Mouse (Mus musculus): ENCODE measurements around the gene Fam43a. TPM values are rescaled to one million over a fixed set of nuclear protein-coding genes. Genes with fewer than 3 reads are reported as not detected.

Fam43a gene
- total RNA-seq, 1 experiment from 2014 or later, result 43.5 TPM

GRCm38 (mm10) chr16:30591990-30592389 is 7.5 kb upstream of the Fam43a start:
- no peak for ATAC-seq (ENCODE audit: extremely low read depth, insufficient number of reproducible peaks, low FRiP score, poor library complexity, severe bottlenecking)

GRCm38 (mm10) chr16:30595356-30595755 is 4.2 kb upstream of the Fam43a start:
- no peak for ATAC-seq (ENCODE audit: extremely low read depth, insufficient number of reproducible peaks, low FRiP score, poor library complexity, severe bottlenecking)

GRCm38 (mm10) chr16:30595835-30596557 is 3.5 kb upstream of the Fam43a start:
- no peak for ATAC-seq (ENCODE audit: extremely low read depth, insufficient number of reproducible peaks, low FRiP score, poor library complexity, severe bottlenecking)

- ATAC-seq (ENCODE audit: extremely low read depth, insufficient number of reproducible peaks, low FRiP score, poor library complexity, severe bottlenecking), result peak; percentile 55
These were observed 2.4 kb upstream of the Fam43a start for GRCm38 (mm10) chr16:30596959-30597681.

- no peak for ATAC-seq (ENCODE audit: extremely low read depth, insufficient number of reproducible peaks, low FRiP score, poor library complexity, severe bottlenecking)
These were observed 1.0 kb downstream of the Fam43a start for GRCm38 (mm10) chr16:30600431-30601045.

- ATAC-seq (ENCODE audit: extremely low read depth, insufficient number of reproducible peaks, low FRiP score, poor library complexity, severe bottlenecking), result peak; percentile 38
These were observed 1.7 kb downstream of the Fam43a start for GRCm38 (mm10) chr16:30601046-30601832.

- ATAC-seq (ENCODE audit: extremely low read depth, insufficient number of reproducible peaks, low FRiP score, poor library complexity, severe bottlenecking), result no peak
These were observed 2.4 kb downstream of the Fam43a start for GRCm38 (mm10) chr16:30601946-30602345.

- no peak for ATAC-seq (ENCODE audit: extremely low read depth, insufficient number of reproducible peaks, low FRiP score, poor library complexity, severe bottlenecking)
These were observed 3.4 kb downstream of the Fam43a start for GRCm38 (mm10) chr16:30602684-30603530.

- ATAC-seq (ENCODE audit: extremely low read depth, insufficient number of reproducible peaks, low FRiP score, poor library complexity, severe bottlenecking), result no peak
These were observed 4.0 kb downstream of the Fam43a start for GRCm38 (mm10) chr16:30603531-30603842.

GRCm38 (mm10) chr16:30604061-30604806 is 4.7 kb downstream of the Fam43a start:
- no peak for ATAC-seq (ENCODE audit: extremely low read depth, insufficient number of reproducible peaks, low FRiP score, poor library complexity, severe bottlenecking)

- ATAC-seq (ENCODE audit: extremely low read depth, insufficient number of reproducible peaks, low FRiP score, poor library complexity, severe bottlenecking), result no peak
These were observed 5.2 kb downstream of the Fam43a start for GRCm38 (mm10) chr16:30604807-30605137.

GRCm38 (mm10) chr16:30605528-30605927 is 6.0 kb downstream of the Fam43a start:
- ATAC-seq (ENCODE audit: extremely low read depth, insufficient number of reproducible peaks, low FRiP score, poor library complexity, severe bottlenecking), result no peak

GRCm38 (mm10) chr16:30607868-30608267 is 8.3 kb downstream of the Fam43a start:
- ATAC-seq (ENCODE audit: extremely low read depth, insufficient number of reproducible peaks, low FRiP score, poor library complexity, severe bottlenecking), result peak; percentile 51; the same call in 1 of the 2 replicates

- ATAC-seq (ENCODE audit: extremely low read depth, insufficient number of reproducible peaks, low FRiP score, poor library complexity, severe bottlenecking), result no peak
These were observed 11.8 kb downstream of the Fam43a start for GRCm38 (mm10) chr16:30611331-30611730.

GRCm38 (mm10) chr16:30613122-30613521 is 13.6 kb downstream of the Fam43a start:
- ATAC-seq (ENCODE audit: extremely low read depth, insufficient number of reproducible peaks, low FRiP score, poor library complexity, severe bottlenecking), result no peak

GRCm38 (mm10) chr16:30614122-30614521 is 14.6 kb downstream of the Fam43a start:
- ATAC-seq (ENCODE audit: extremely low read depth, insufficient number of reproducible peaks, low FRiP score, poor library complexity, severe bottlenecking), result no peak

- no peak for ATAC-seq (ENCODE audit: extremely low read depth, insufficient number of reproducible peaks, low FRiP score, poor library complexity, severe bottlenecking)
These were observed 15.3 kb downstream of the Fam43a start for GRCm38 (mm10) chr16:30614705-30615317.

- ATAC-seq (ENCODE audit: extremely low read depth, insufficient number of reproducible peaks, low FRiP score, poor library complexity, severe bottlenecking), result no peak
These were observed 16.8 kb downstream of the Fam43a start for GRCm38 (mm10) chr16:30616281-30616680.
